Mouse (Mus musculus): ENCODE results near the gene Olfr578. TPM values are rescaled to one million over a fixed set of nuclear protein-coding genes. Genes with fewer than 3 reads are reported as not detected.

Olfr578 gene
- polyA plus RNA-seq, 1 experiment from 2014 or later: not detected

DNA sequence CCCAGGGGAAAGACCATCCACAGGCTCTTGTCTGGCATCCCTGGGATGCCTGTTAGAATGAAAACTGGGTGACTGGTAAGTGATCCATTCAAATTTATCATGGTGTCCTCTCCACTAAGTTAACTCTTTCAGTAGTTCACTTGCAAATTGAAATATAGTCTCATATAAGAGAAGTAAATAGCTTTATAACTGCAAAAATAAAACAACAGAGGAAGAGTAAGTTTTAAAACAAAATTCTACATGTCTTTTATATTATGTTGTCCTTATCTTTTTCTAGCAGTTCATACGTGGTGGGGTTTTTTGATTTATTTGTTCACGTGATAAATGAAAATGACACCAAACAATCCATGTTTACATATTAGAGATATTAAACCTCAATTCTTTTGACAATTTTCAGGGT lies 46.6 kb downstream of the Olfr578 start, which contains the start of gene Olfr573-ps1:
Olfr573-ps1 (minus strand) TSS at position 101 of the 400 bp plus-strand sequence.
- no peaks in the 10 kb centered on the region for H3K27me3 ChIP-seq (replicated peaks; ENCODE audit: control insufficient read depth, insufficient read depth, low read length)
- no peak for ATAC-seq

More for the DNA sequence above, 46.6 kb downstream of the Olfr578 start, which contains the start of gene Olfr573-ps1:
- Histone ChIP-seq H3K9me3 (ENCODE audit: control insufficient read depth, low read length) (no peaks in the 10 kb centered on the region), H3K27ac (ENCODE audit: low read length) (no peak within 1 kb of the TSS), H3K4me3 (replicated peaks; ENCODE audit: low read length) (no peak within 1 kb of the TSS), H3K4me2 (ENCODE audit: low read length) (no peak within 1 kb of the TSS), H3K4me1 (replicated peaks; ENCODE audit: control insufficient read depth, insufficient read depth, low read length) (no peaks in the 10 kb centered on the region), H3K36me3 (ENCODE audit: control insufficient read depth, insufficient read depth) (no peaks in the 10 kb centered on the region), H3K9ac (replicated peaks; ENCODE audit: low read depth, low read length) (no peak within 1 kb of the TSS)
- 95% methylated on average over 2 of the region's 2 CpGs for WGBS

Other genes starting within 250 kb of the Olfr578 start
- not detected in 2 replicates for gene Olfr560, start 230.0 kb downstream of the Olfr578 start, polyA plus RNA-seq (2015; fragmentation: Nextera tagmentation; extraction: Ambion mirVana)
- gene Olfr78, start 229.9 kb downstream of the Olfr578 start, polyA plus RNA-seq (2015; fragmentation: Nextera tagmentation; extraction: Ambion mirVana): not detected in 2 replicates
- gene Olfr561, start 218.1 kb downstream of the Olfr578 start, polyA plus RNA-seq (2015; fragmentation: Nextera tagmentation; extraction: Ambion mirVana): not detected in 2 replicates
- gene Olfr564, start 185.8 kb downstream of the Olfr578 start, polyA plus RNA-seq (2015; fragmentation: Nextera tagmentation; extraction: Ambion mirVana): not detected in 2 replicates
- gene Olfr566, start 130.6 kb downstream of the Olfr578 start, polyA plus RNA-seq (2015; fragmentation: Nextera tagmentation; extraction: Ambion mirVana): not detected in 2 replicates
- not detected in 2 replicates for gene Olfr568, start 112.2 kb downstream of the Olfr578 start, polyA plus RNA-seq (2015; fragmentation: Nextera tagmentation; extraction: Ambion mirVana)
- not detected in 2 replicates for gene Olfr569, start 98.4 kb downstream of the Olfr578 start, polyA plus RNA-seq (2015; fragmentation: Nextera tagmentation; extraction: Ambion mirVana)
- 0.20 TPM in 1 of 2 replicates, not detected in the other for gene Olfr570, start 94.7 kb downstream of the Olfr578 start, polyA plus RNA-seq (2015; fragmentation: Nextera tagmentation; extraction: Ambion mirVana)
- gene Olfr571, start 71.8 kb downstream of the Olfr578 start, polyA plus RNA-seq (2015; fragmentation: Nextera tagmentation; extraction: Ambion mirVana): not detected in 2 replicates
- gene Olfr572, start 64.9 kb downstream of the Olfr578 start, polyA plus RNA-seq (2015; fragmentation: Nextera tagmentation; extraction: Ambion mirVana): not detected in 2 replicates
- not detected in 2 replicates for gene Olfr573-ps1, start 46.7 kb downstream of the Olfr578 start, polyA plus RNA-seq (2015; fragmentation: Nextera tagmentation; extraction: Ambion mirVana)
- gene Olfr574, start 40.9 kb downstream of the Olfr578 start, polyA plus RNA-seq (2015; fragmentation: Nextera tagmentation; extraction: Ambion mirVana): not detected in 2 replicates
- gene Olfr575, start 30.5 kb downstream of the Olfr578 start, polyA plus RNA-seq (2015; fragmentation: Nextera tagmentation; extraction: Ambion mirVana): not detected in 2 replicates
- not detected in 2 replicates for gene Olfr576, start 26.7 kb downstream of the Olfr578 start, polyA plus RNA-seq (2015; fragmentation: Nextera tagmentation; extraction: Ambion mirVana)
- gene Olfr577, start 13.4 kb downstream of the Olfr578 start, polyA plus RNA-seq (2015; fragmentation: Nextera tagmentation; extraction: Ambion mirVana): not detected in 2 replicates
- gene Olfr582, start 48.7 kb upstream of the Olfr578 start, polyA plus RNA-seq (2015; fragmentation: Nextera tagmentation; extraction: Ambion mirVana): not detected in 2 replicates
- not detected in 2 replicates for gene Olfr583, start 62.0 kb upstream of the Olfr578 start, polyA plus RNA-seq (2015; fragmentation: Nextera tagmentation; extraction: Ambion mirVana)
- not detected in 2 replicates for gene Olfr584, start 92.6 kb upstream of the Olfr578 start, polyA plus RNA-seq (2015; fragmentation: Nextera tagmentation; extraction: Ambion mirVana)
- not detected in 2 replicates for gene Olfr585, start 108.4 kb upstream of the Olfr578 start, polyA plus RNA-seq (2015; fragmentation: Nextera tagmentation; extraction: Ambion mirVana)
- not detected in 2 replicates for gene Olfr586, start 136.3 kb upstream of the Olfr578 start, polyA plus RNA-seq (2015; fragmentation: Nextera tagmentation; extraction: Ambion mirVana)
- not detected in 2 replicates for gene Olfr588-ps1, start 151.6 kb upstream of the Olfr578 start, polyA plus RNA-seq (2015; fragmentation: Nextera tagmentation; extraction: Ambion mirVana)
- not detected in 2 replicates for gene Olfr589, start 167.0 kb upstream of the Olfr578 start, polyA plus RNA-seq (2015; fragmentation: Nextera tagmentation; extraction: Ambion mirVana)
- not detected in 2 replicates for gene Olfr591, start 189.0 kb upstream of the Olfr578 start, polyA plus RNA-seq (2015; fragmentation: Nextera tagmentation; extraction: Ambion mirVana)
- not detected in 2 replicates for gene Olfr592, start 195.5 kb upstream of the Olfr578 start, polyA plus RNA-seq (2015; fragmentation: Nextera tagmentation; extraction: Ambion mirVana)
- gene Olfr593, start 222.5 kb upstream of the Olfr578 start, polyA plus RNA-seq (2015; fragmentation: Nextera tagmentation; extraction: Ambion mirVana): not detected in 2 replicates
- not detected in 2 replicates for gene Olfr594, start 227.7 kb upstream of the Olfr578 start, polyA plus RNA-seq (2015; fragmentation: Nextera tagmentation; extraction: Ambion mirVana)

Data from forebrain, embryonic 16.5 days (tissue).